Mouse (Mus musculus) CH12.LX (cell line): Measurements from ENCODE around the gene Zfp58. TPM values are rescaled to one million over a fixed set of nuclear protein-coding genes. Genes with fewer than 3 reads are reported as not detected.

Experiments
- DNase-seq: peaks from one replicate; pipeline ENCODE4 v3.0.0-alpha.2; 2013; ENCODE audit errors: extremely low read depth
- H3K27ac ChIP-seq: 2 replicates; pipeline ENCODE4 v1.5.1; 2012; ENCODE audit warnings: low read depth, mild to moderate bottlenecking, control low read depth, moderate library complexity; ENCODE audit not compliant: insufficient read depth
- H3K27me3 ChIP-seq: replicated peaks from 2 replicates; pipeline ENCODE3; 2012; ENCODE audit warnings: inconsistent platforms
- H3K36me3 ChIP-seq, 2 experiments: replicated peaks in 1 of 2; 2 replicates each; pipeline versions ENCODE3 to v1.6.1; 2012; ENCODE audit warnings: inconsistent platforms in 1 of 2, low read length in 1 of 2, mild to moderate bottlenecking in 1 of 2, mixed read lengths in 1 of 2, moderate library complexity in 1 of 2; ENCODE audit not compliant: control insufficient read depth in 1 of 2, insufficient read depth in 1 of 2
- H3K4me1 ChIP-seq, 2 experiments: 2 replicates each; pipeline ENCODE4 v1.6.1; 2012; ENCODE audit warnings: inconsistent platforms in 1 of 2, moderate library complexity in 1 of 2; ENCODE audit not compliant: insufficient read depth in 2 of 2, control insufficient read depth in 1 of 2
- H3K4me2 ChIP-seq: 2 replicates; pipeline ENCODE4 v1.6.1; 2012; ENCODE audit warnings: low read depth, mild to moderate bottlenecking, control low read depth; ENCODE audit not compliant: poor library complexity, insufficient read depth, severe bottlenecking
- H3K4me3 ChIP-seq, 3 experiments: fragments of 150-350 bp in 1 of 3; sonication (generic) in 1 of 3; replicated peaks in 1 of 3; 2 replicates each; pipeline versions ENCODE3 to v1.5.1; 2011 to 2012; ENCODE audit warnings: low read depth in 2 of 3, low read length in 2 of 3, mild to moderate bottlenecking in 2 of 3, moderate library complexity in 2 of 3, control low read depth in 1 of 3, improper control_type of control experiment in 1 of 3, inconsistent platforms in 1 of 3, mixed read lengths in 1 of 3; ENCODE audit not compliant: poor library complexity in 1 of 3
- H3K79me2 ChIP-seq: replicated peaks from 2 replicates; pipeline ENCODE4 v1.6.1; 2012; ENCODE audit warnings: mild to moderate bottlenecking, moderate library complexity; ENCODE audit not compliant: control insufficient read depth, poor library complexity, insufficient read depth, severe bottlenecking; ENCODE audit errors: extremely low read depth
- H3K9ac ChIP-seq: 2 replicates; pipeline ENCODE4 v1.6.1; 2012; ENCODE audit warnings: low read depth, mild to moderate bottlenecking, control low read depth, moderate library complexity; ENCODE audit not compliant: insufficient read depth
- H3K9me3 ChIP-seq: replicated peaks from 2 replicates; pipeline ENCODE3; 2012; ENCODE audit warnings: low read length, inconsistent platforms, mixed read lengths
- ELF1 ChIP-seq: IDR thresholded peaks from 2 replicates; pipeline ENCODE4 v1.6.1; 2014; ENCODE audit warnings: low read depth, mild to moderate bottlenecking, inconsistent platforms, low read length, improper control_type of control experiment
- ETS1 ChIP-seq: conservative IDR thresholded peaks from 2 replicates; pipeline ENCODE4 v1.6.1; 2012; ENCODE audit warnings: low read depth, mild to moderate bottlenecking, inconsistent platforms, low read length, improper control_type of control experiment, moderate library complexity
- GABPA ChIP-seq: IDR thresholded peaks from 2 replicates; pipeline ENCODE4 v1.6.1; 2012; ENCODE audit warnings: low read depth, low read length, improper control_type of control experiment, inconsistent platforms; ENCODE audit not compliant: insufficient replicate concordance
- HCFC1 ChIP-seq: IDR thresholded peaks from 2 replicates; pipeline ENCODE4 v1.6.1; 2012; ENCODE audit warnings: low read depth, mild to moderate bottlenecking, inconsistent platforms, low read length, improper control_type of control experiment
- JUN ChIP-seq: IDR thresholded peaks from 2 replicates; pipeline ENCODE4 v1.6.1; 2011; ENCODE audit warnings: low read depth, mild to moderate bottlenecking, low read length, improper control_type of control experiment, moderate library complexity; ENCODE audit not compliant: insufficient read depth
- KAT2A ChIP-seq: IDR thresholded peaks from 2 replicates; pipeline ENCODE4 v1.6.1; 2012; ENCODE audit warnings: low read length, improper control_type of control experiment, inconsistent platforms; ENCODE audit not compliant: insufficient replicate concordance
- MAX ChIP-seq: IDR thresholded peaks from 2 replicates; pipeline ENCODE4 v1.6.1; 2011; ENCODE audit warnings: low read length, improper control_type of control experiment
- MAZ ChIP-seq: IDR thresholded peaks from 2 replicates; pipeline ENCODE4 v1.6.1; 2012; ENCODE audit warnings: low read depth, mild to moderate bottlenecking, inconsistent platforms, low read length, improper control_type of control experiment, moderate library complexity
- MEF2A ChIP-seq: IDR thresholded peaks from 2 replicates; pipeline ENCODE4 v1.6.1; 2014; ENCODE audit warnings: low read depth, mild to moderate bottlenecking, inconsistent platforms, low read length, improper control_type of control experiment, borderline replicate concordance
- MXI1 ChIP-seq: IDR thresholded peaks from 2 replicates; pipeline ENCODE4 v1.6.1; 2011; ENCODE audit warnings: mild to moderate bottlenecking, low read depth, low read length, improper control_type of control experiment
- NELFE ChIP-seq: IDR thresholded peaks from 2 replicates; pipeline ENCODE4 v1.6.1; 2011; ENCODE audit warnings: low read depth, low read length, improper control_type of control experiment
- POLR2A ChIP-seq: IDR thresholded peaks from 2 replicates; pipeline ENCODE4 v1.6.1; 2011; ENCODE audit warnings: low read depth, mild to moderate bottlenecking, improper control_type of control experiment, low read length
- POLR2AphosphoS2 ChIP-seq: IDR thresholded peaks from 2 replicates; pipeline ENCODE4 v1.6.1; 2011; ENCODE audit warnings: low read depth, low read length, improper control_type of control experiment
- RCOR1 ChIP-seq: conservative IDR thresholded peaks from 2 replicates; pipeline ENCODE4 v1.6.1; 2012; ENCODE audit warnings: low read depth, mild to moderate bottlenecking, inconsistent platforms, low read length, improper control_type of control experiment
- SIN3A ChIP-seq: IDR thresholded peaks from 2 replicates; pipeline ENCODE4 v1.6.1; 2012; ENCODE audit warnings: low read length, improper control_type of control experiment, inconsistent platforms
- SMC3 ChIP-seq: IDR thresholded peaks from 2 replicates; pipeline ENCODE4 v1.6.1; 2011; ENCODE audit warnings: low read depth, low read length, improper control_type of control experiment
- TBP ChIP-seq: conservative IDR thresholded peaks from 2 replicates; pipeline ENCODE4 v1.6.1; 2011; ENCODE audit warnings: low read depth, low read length, improper control_type of control experiment
- TCF12 ChIP-seq: IDR thresholded peaks from 2 replicates; pipeline ENCODE4 v1.6.1; 2014; ENCODE audit warnings: low read depth, mild to moderate bottlenecking, inconsistent platforms, low read length, improper control_type of control experiment
- UBTF ChIP-seq: IDR thresholded peaks from 2 replicates; pipeline ENCODE4 v1.6.1; 2012; ENCODE audit warnings: low read depth, mild to moderate bottlenecking, inconsistent platforms, low read length, improper control_type of control experiment, moderate library complexity
- USF2 ChIP-seq: conservative IDR thresholded peaks from 2 replicates; pipeline ENCODE4 v1.6.1; 2011; ENCODE audit warnings: low read depth, low read length, improper control_type of control experiment
- ZC3H11A ChIP-seq: IDR thresholded peaks from 2 replicates; pipeline ENCODE4 v1.6.1; 2012; ENCODE audit warnings: low read depth, mild to moderate bottlenecking, inconsistent platforms, low read length, improper control_type of control experiment
- ZKSCAN1 ChIP-seq: IDR thresholded peaks from 2 replicates; pipeline ENCODE4 v1.6.1; 2012; ENCODE audit warnings: low read depth, inconsistent platforms, low read length, improper control_type of control experiment, borderline replicate concordance
- ZMIZ1 ChIP-seq: IDR thresholded peaks from 2 replicates; pipeline ENCODE4 v1.6.1; 2012; ENCODE audit warnings: low read depth, mild to moderate bottlenecking, inconsistent platforms, low read length, improper control_type of control experiment
- dilution Hi-C: fragments of 300-500 bp; cut with MboI; formaldehyde crosslinking; loops from 2 replicates; pipeline ENCODE4 v1.14.3; 2020; ENCODE audit warnings: low sequenced_read_pairs; ENCODE audit not compliant: extremely low pct_unique_long_range_greater_than_20kb, extremely low pct_ligation_motif_present
- in situ Hi-C: fragments of 300-500 bp; cut with MboI; formaldehyde crosslinking; loops from 3 replicates; pipeline ENCODE4 v1.14.3; 2019; ENCODE audit warnings: low sequenced_read_pairs, low pct_ligation_motif_present, low pct_unique_long_range_greater_than_20kb, mixed read lengths
- polyA plus RNA-seq: library from polyadenylated mRNA; unstranded; fragments of >175 nt; gene quantifications from 2 replicates; pipeline ENCODE4 v1.2.1, GENCODE M21; 2012; ENCODE audit warnings: low read depth; ENCODE audit not compliant: insufficient read length
- total RNA-seq, 2 experiments: library from RNA; depleted of rRNA; stranded (reverse); fragments of 300-350 nt in 1 of 2; fragments of >200 nt in 1 of 2; gene quantifications; 2 replicates each; pipeline ENCODE4 v1.2.3; 2012 to 2014

Gene Zfp58
- total RNA-seq (2012; rRNA removed) (4.3 and 5.2 TPM in 2 replicates), total RNA-seq (2014; rRNA removed) (5.9 and 6.4 TPM in 2 replicates), polyA plus RNA-seq (2.7 and 2.9 TPM in 2 replicates)

- peak; percentile 73 for DNase-seq
- peaks cover 3 to 13% of the 10 kb centered on the region in 2 experiments; a peak in 2 of 4 replicates for H3K4me1 ChIP-seq
- peak; percentile 90; the same call in 1 of the 2 replicates for TF ChIP-seq KAT2A
- no peak for TF ChIP-seq ETS1
- TF ChIP-seq ZMIZ1: peak; percentile 57; the same call in 1 of the 2 replicates
- TF ChIP-seq SIN3A: peak; percentile 56
- peak; percentile 25; the same call in 1 of the 2 replicates for TF ChIP-seq GABPA
- TF ChIP-seq NELFE: peak; percentile 65; the same call in 1 of the 2 replicates
- no peak for TF ChIP-seq SMC3
- TF ChIP-seq POLR2A: peak; percentile 75
- TF ChIP-seq ELF1: peak; percentile 96
- peak; percentile 38; the same call in 1 of the 2 replicates for TF ChIP-seq MEF2A
- peak; percentile 92 for TF ChIP-seq ZKSCAN1
- TF ChIP-seq RCOR1: no peak
- TF ChIP-seq POLR2AphosphoS2: no peak
- peak; percentile 36; the same call in 1 of the 2 replicates for TF ChIP-seq MAX
- TF ChIP-seq HCFC1: peak; percentile 97
- peak; percentile 70 for TF ChIP-seq TCF12
- TF ChIP-seq TBP: peak; percentile 83; the same call in 1 of the 2 replicates
- TF ChIP-seq JUN: no peak
- no peak for TF ChIP-seq MAZ
- TF ChIP-seq UBTF: no peak
- TF ChIP-seq MXI1: peak; percentile 51; the same call in 1 of the 2 replicates
- no peak for TF ChIP-seq USF2
- TF ChIP-seq ZC3H11A: no peak
- H3K79me2 ChIP-seq: peaks cover 7% of the 10 kb centered on the region; the same call in 1 of the 2 replicates
- in situ Hi-C loops: no loop called here
- H3K4me2 ChIP-seq: peak within 1 kb of the TSS; percentile 54
- no peak within 1 kb of the TSS for H3K27ac ChIP-seq
- H3K27me3 ChIP-seq: no peaks in the 10 kb centered on the region
- dilution Hi-C loops: no loop called here
- no peaks in the 10 kb centered on the region for H3K9me3 ChIP-seq
- peaks cover 0 to 1% of the 10 kb centered on the region in 2 experiments for H3K36me3 ChIP-seq
- peak within 1 kb of the TSS; percentile 50 for H3K9ac ChIP-seq
- peak within 1 kb of the TSS; percentile 63 to 88 (median 79) for H3K4me3 ChIP-seq
Measured at GRCm38 (mm10) chr13:67500084-67500719, at the start of gene Zfp58. Zfp58 (minus strand) TSS chr13:67500555.
